Mouse (Mus musculus): ENCODE results near the gene Olfr808.

The Olfr808 gene

GRCm38 (mm10) chr10:129765182-129765581 is at the start of gene Olfr808:
TSS of gene Olfr808 (plus strand) at chr10:129765482.
- DNase-seq = no peak

GRCm38 (mm10) chr10:129729275-129729674 is 36.0 kb upstream of the Olfr808 start, which contains the start of gene Olfr805:
TSS of gene Olfr805 (minus strand) at chr10:129729375.
- DNase-seq = no peak

DNA sequence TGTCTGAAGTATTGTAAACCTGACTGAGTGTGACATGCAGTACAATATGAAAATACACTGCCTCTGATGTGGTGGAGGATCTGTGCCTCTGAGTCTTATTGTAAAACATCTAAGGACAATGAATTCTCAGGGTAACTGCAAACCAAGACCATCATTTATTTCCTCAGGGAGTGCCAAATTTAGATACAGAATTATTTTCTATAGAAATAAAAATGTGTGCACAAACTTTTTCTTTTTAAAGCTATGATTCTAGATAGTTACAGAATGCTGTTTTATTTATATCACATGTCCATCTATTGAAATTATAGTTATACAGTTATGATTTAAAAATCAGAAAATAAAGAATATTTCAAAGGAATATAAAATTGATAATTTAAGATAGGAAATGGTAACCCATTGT is 23.5 kb upstream of the Olfr808 start, which contains the start of gene Olfr806:
Olfr806 (minus strand) TSS at position 101 of the 400 bp plus-strand sequence.
- DNase-seq = no peak

GRCm38 (mm10) chr10:129757693-129758092 is 7.6 kb upstream of the Olfr808 start, which contains the start of gene Olfr807:
TSS of gene Olfr807 (minus strand) at chr10:129757793.
- no peak for DNase-seq

- DNase-seq = no peak
These were observed 9.1 kb downstream of the Olfr808 start, which contains the start of gene Olfr809 for GRCm38 (mm10) chr10:129774338-129774737. TSS of gene Olfr809 (plus strand) at chr10:129774638.

GRCm38 (mm10) chr10:129778123-129778522 is 12.8 kb downstream of the Olfr808 start:
- no peak for DNase-seq

DNA sequence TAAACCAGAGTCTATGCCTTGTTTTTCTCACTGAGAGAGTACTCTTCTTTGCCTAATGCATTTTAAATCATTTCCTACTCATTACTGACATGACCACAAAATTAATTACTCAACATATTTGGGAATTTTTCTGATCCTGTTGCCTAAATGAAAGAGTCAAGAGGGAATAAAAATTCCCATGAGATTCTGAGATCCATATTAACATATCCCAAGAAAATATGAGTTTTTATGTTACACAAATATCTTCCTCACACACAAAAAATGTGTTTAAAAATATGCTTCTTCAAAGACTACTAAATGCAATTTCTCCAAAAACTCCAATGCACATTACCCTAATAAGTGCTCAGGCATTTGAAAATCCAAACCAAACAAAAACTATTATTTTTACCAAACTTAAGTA is 29.5 kb downstream of the Olfr808 start, which contains the start of gene Olfr810:
Olfr810 (minus strand) TSS at position 101 of the 400 bp plus-strand sequence.
- no peak for DNase-seq

DNA sequence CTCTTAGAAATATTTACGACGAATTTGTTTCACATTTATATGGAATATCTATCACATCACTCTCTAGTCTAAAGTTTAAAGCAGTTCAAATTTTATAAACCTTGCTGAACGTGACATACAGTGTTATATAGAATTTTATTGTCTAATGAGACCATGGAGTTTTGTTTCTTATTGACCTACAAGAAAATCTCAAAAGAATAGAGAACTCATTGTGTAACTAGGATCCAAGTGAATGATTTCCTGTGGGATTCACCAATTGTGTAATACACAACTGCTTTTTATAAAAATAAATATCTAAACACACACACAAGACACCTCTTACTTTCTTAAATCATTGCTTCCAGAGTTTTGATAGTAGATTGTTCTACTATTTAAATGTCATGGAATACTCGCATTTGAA is 39.0 kb downstream of the Olfr808 start, which contains the start of gene Olfr811:
Olfr811 (minus strand) TSS at position 101 of the 400 bp plus-strand sequence.
- no peak for DNase-seq
